Mouse (Mus musculus) stomach, postnatal 0 days (tissue): ENCODE results near the gene Wsb2.

Experiments used
- CTCF ChIP-seq: IDR thresholded peaks from 2 replicates; pipeline ENCODE4 v1.5.1; 2016; ENCODE audit warnings: antibody characterized with exemption, low read depth, mild to moderate bottlenecking, moderate library complexity
- EP300 ChIP-seq: optimal IDR thresholded peaks from 2 replicates; pipeline ENCODE3; 2016; ENCODE audit warnings: antibody characterized with exemption

GRCm38 (mm10) chr5:117313420-117313819, 43.7 kb upstream of the Wsb2 start:
- TF ChIP-seq CTCF: no peak
- TF ChIP-seq EP300: no peak
